Mouse (Mus musculus): ENCODE results near the gene Tfap4. TPM values are rescaled to one million over a fixed set of nuclear protein-coding genes. Genes with fewer than 3 reads are reported as not detected.

The Tfap4 gene
- polyA plus RNA-seq, 1 experiment = 21.2 TPM

DNA sequence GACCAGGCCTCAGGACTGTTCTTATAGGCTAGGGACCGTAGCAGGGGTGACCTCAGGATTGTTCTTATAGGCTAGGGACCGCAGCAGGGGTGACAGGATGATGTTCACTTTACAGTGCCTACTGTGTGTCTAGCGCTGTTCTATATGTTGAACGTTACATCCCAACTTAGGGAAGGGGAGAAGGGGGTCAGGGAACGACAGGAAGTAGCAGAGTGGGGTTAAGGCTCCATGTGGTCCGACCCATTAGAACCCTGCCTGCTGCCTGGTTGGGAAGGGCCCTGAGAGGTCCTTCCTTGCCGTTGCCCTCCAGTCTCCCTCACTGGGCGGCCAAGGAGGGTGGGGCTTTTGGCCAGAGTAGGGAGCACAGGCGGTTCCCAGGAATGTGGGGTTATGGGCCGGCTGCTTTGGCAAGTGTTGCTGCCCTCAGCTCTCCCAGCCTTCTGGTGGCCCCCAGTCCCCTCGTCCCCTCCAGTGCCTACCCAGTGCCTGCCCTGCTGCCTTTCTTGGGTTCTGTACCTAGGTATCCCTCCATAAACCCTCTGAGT lies 44.7 kb upstream of the Tfap4 start:
- Histone ChIP-seq H3K36me3 (ENCODE audit: control insufficient read depth, insufficient read depth, low read length, poor library complexity, severe bottlenecking) (no peaks in the 10 kb centered on the region), H3K27ac (ENCODE audit: insufficient read depth, low read length) (no peak overlapping the region), H3K27me3 (ENCODE audit: control insufficient read depth, insufficient read depth, low read length, poor library complexity, severe bottlenecking) (no peaks in the 10 kb centered on the region), H3K9ac (ENCODE audit: low read depth, poor library complexity, severe bottlenecking) (no peak overlapping the region), H3K4me1 (ENCODE audit: control insufficient read depth, insufficient read depth, low read length) (peaks cover 39% of the 10 kb centered on the region), H3K9me3 (replicated peaks; ENCODE audit: control insufficient read depth, insufficient read depth, low read length, poor library complexity, severe bottlenecking) (no peaks in the 10 kb centered on the region), H3K4me3 (ENCODE audit: low read depth, low read length) (no peak overlapping the region)
- no peak for TF ChIP-seq EP300 (IDR thresholded peaks at IDR 0.05; ENCODE audit: insufficient read depth, low read depth, low read length)
- no peak for TF ChIP-seq POLR2A (IDR thresholded peaks at IDR 0.05; ENCODE audit: insufficient read depth, low read length)
- no peak for TF ChIP-seq CTCF (IDR thresholded peaks at IDR 0.05; ENCODE audit: low read depth, low read length)

DNA sequence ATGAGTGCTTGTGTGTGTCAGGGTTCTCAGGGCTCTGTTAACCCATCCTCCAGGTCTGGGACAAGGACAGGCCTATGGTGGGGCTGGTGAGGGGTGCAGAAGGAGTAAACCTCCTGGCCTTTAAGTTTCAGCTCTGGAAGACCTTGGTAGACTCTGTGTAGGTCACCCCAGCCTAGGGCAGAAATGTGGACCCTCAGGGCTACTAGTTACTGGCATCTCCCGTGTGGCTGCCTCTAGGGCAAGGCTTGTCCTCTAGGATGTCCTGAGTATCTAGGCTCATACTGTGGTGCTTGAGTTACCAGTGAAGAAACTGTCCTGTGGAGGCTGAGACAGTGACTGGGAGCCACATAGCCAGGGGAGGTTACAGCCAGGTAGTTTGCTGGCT lies 43.8 kb upstream of the Tfap4 start:
- TF ChIP-seq EP300 (IDR thresholded peaks at IDR 0.05; ENCODE audit: insufficient read depth, low read depth, low read length) (no peak), POLR2A (IDR thresholded peaks at IDR 0.05; ENCODE audit: insufficient read depth, low read length) (no peak), CTCF (IDR thresholded peaks at IDR 0.05; ENCODE audit: low read depth, low read length) (no peak)
- no peaks in the 10 kb centered on the region for H3K36me3 ChIP-seq (ENCODE audit: control insufficient read depth, insufficient read depth, low read length, poor library complexity, severe bottlenecking)
- peak overlapping the region; percentile 22 for H3K27ac ChIP-seq (ENCODE audit: insufficient read depth, low read length)
- H3K4me1 ChIP-seq (ENCODE audit: control insufficient read depth, insufficient read depth, low read length) = peaks cover 39% of the 10 kb centered on the region
- H3K9me3 ChIP-seq (replicated peaks; ENCODE audit: control insufficient read depth, insufficient read depth, low read length, poor library complexity, severe bottlenecking) = no peaks in the 10 kb centered on the region
- no peak overlapping the region for H3K4me3 ChIP-seq (ENCODE audit: low read depth, low read length)
- no peak overlapping the region for H3K9ac ChIP-seq (ENCODE audit: low read depth, poor library complexity, severe bottlenecking)
- no peaks in the 10 kb centered on the region for H3K27me3 ChIP-seq (ENCODE audit: control insufficient read depth, insufficient read depth, low read length, poor library complexity, severe bottlenecking)

DNA sequence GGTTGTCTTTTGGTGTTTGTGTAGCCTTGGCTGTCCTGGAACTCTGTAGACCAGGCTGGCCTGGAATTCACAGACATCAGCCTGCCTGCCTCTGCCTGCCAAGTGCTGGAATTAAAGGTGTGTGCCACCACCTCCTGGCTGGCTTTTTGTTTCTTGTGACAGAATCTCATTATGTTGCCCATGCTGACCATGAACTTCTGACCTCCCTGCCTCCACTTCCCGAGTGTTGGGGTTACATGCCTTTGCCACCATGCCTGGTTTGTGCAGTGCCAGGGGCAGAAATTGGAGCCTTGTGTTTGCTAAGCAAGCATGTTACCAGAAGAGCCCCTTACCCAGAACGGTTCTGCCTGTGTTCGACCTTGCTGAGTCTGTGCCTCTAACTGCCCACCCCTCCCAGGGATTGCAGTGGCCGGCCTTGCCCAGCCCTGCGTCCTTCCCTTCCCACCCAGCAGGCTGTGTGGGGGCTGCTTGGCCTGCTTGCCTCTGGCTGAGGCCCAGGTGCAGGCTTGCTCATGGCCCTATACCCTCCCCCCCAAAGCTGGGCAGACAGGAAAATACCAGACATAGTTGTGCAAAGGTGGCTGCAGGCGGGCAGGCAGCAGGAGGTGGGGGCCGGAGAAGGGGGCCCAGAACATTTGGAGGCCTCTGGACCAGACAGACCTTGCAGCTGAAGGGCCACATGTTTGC lies 43.3 kb upstream of the Tfap4 start:
- TF ChIP-seq EP300 (IDR thresholded peaks at IDR 0.05; ENCODE audit: insufficient read depth, low read depth, low read length) (0 out of 2 replicates have a peak, but pooled peaks have one; percentile 58), POLR2A (IDR thresholded peaks at IDR 0.05; ENCODE audit: insufficient read depth, low read length) (no peak)
- H3K9me3 ChIP-seq (replicated peaks; ENCODE audit: control insufficient read depth, insufficient read depth, low read length, poor library complexity, severe bottlenecking) = no peaks in the 10 kb centered on the region
- no peak overlapping the region for H3K4me3 ChIP-seq (ENCODE audit: low read depth, low read length)
- H3K4me1 ChIP-seq (ENCODE audit: control insufficient read depth, insufficient read depth, low read length) = peaks cover 40% of the 10 kb centered on the region
- H3K27me3 ChIP-seq (ENCODE audit: control insufficient read depth, insufficient read depth, low read length, poor library complexity, severe bottlenecking) = no peaks in the 10 kb centered on the region
- peak overlapping the region; percentile 22 for H3K27ac ChIP-seq (ENCODE audit: insufficient read depth, low read length)
- H3K9ac ChIP-seq (ENCODE audit: low read depth, poor library complexity, severe bottlenecking) = no peak overlapping the region
- H3K36me3 ChIP-seq (ENCODE audit: control insufficient read depth, insufficient read depth, low read length, poor library complexity, severe bottlenecking) = no peaks in the 10 kb centered on the region

DNA sequence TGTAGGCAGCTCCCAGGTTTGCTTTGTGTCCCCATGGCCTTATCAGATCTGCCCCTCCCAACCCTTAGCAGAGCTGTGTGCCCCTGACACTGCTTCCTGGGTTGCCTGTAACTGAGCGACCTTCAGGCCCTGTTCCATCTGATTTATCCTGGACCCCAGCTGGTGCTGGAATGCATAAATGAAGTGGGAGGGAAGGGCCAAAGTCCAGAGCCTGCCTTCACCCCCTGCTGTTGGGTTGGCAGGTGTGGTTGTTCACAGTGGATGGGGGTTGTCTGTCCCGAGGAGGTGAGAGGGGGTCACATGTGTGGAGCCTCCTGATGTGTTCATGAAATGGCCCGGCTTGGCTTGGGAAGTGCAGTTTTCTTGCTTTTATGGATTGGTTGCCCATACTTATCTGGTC lies 42.5 kb upstream of the Tfap4 start:
- H3K36me3 ChIP-seq (ENCODE audit: control insufficient read depth, insufficient read depth, low read length, poor library complexity, severe bottlenecking) = no peaks in the 10 kb centered on the region
- peak overlapping the region; percentile 68 for H3K27ac ChIP-seq (ENCODE audit: insufficient read depth, low read length)
- H3K27me3 ChIP-seq (ENCODE audit: control insufficient read depth, insufficient read depth, low read length, poor library complexity, severe bottlenecking) = no peaks in the 10 kb centered on the region
- H3K4me1 ChIP-seq (ENCODE audit: control insufficient read depth, insufficient read depth, low read length) = peaks cover 44% of the 10 kb centered on the region
- H3K9me3 ChIP-seq (replicated peaks; ENCODE audit: control insufficient read depth, insufficient read depth, low read length, poor library complexity, severe bottlenecking) = no peaks in the 10 kb centered on the region
- H3K9ac ChIP-seq (ENCODE audit: low read depth, poor library complexity, severe bottlenecking) = no peak overlapping the region
- TF ChIP-seq EP300 (IDR thresholded peaks at IDR 0.05; ENCODE audit: insufficient read depth, low read depth, low read length) (peak; percentile 72; the same call in 1 of the 2 replicates), POLR2A (IDR thresholded peaks at IDR 0.05; ENCODE audit: insufficient read depth, low read length) (no peak), CTCF (IDR thresholded peaks at IDR 0.05; ENCODE audit: low read depth, low read length) (no peak)
- H3K4me3 ChIP-seq (ENCODE audit: low read depth, low read length) = no peak overlapping the region

DNA sequence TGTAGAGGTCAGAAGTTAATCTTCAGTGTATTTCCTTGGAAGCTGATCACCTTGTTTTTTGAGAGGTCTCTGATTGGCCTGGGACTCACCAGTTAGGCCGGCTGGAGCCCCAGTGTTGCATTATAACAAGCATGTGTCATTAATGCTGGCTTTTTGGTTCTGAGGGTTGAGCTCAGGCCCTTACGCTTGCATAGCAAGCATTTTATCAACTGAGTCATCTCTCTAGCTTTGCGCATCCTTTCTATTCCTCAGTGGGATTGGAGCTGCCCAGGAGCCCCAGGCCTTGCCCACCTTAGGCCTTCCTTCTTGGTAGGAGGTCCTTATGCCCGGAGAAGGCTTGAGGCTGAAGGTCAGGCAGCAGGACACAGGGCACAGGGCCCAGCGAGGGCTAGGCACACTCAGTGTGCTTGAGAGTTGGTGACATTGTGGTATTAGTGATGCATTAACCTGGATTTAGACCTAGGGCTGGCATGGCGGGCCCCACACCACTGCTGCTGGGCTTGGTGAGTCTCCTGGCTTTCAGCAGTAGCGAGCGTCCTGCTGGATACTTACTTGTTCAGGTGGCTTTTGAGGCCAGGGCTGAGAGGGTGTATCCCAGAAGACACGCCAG lies 41.2 kb upstream of the Tfap4 start:
- no peak overlapping the region for H3K4me3 ChIP-seq (ENCODE audit: low read depth, low read length)
- H3K9ac ChIP-seq (ENCODE audit: low read depth, poor library complexity, severe bottlenecking) = no peak overlapping the region
- H3K27ac ChIP-seq (ENCODE audit: insufficient read depth, low read length) = peak overlapping the region; percentile 68
- no peaks in the 10 kb centered on the region for H3K27me3 ChIP-seq (ENCODE audit: control insufficient read depth, insufficient read depth, low read length, poor library complexity, severe bottlenecking)
- H3K4me1 ChIP-seq (ENCODE audit: control insufficient read depth, insufficient read depth, low read length) = peaks cover 41% of the 10 kb centered on the region
- TF ChIP-seq EP300 (IDR thresholded peaks at IDR 0.05; ENCODE audit: insufficient read depth, low read depth, low read length) = no peak
- TF ChIP-seq POLR2A (IDR thresholded peaks at IDR 0.05; ENCODE audit: insufficient read depth, low read length) = no peak
- TF ChIP-seq CTCF (IDR thresholded peaks at IDR 0.05; ENCODE audit: low read depth, low read length) = no peak
- no peaks in the 10 kb centered on the region for H3K9me3 ChIP-seq (replicated peaks; ENCODE audit: control insufficient read depth, insufficient read depth, low read length, poor library complexity, severe bottlenecking)
- no peaks in the 10 kb centered on the region for H3K36me3 ChIP-seq (ENCODE audit: control insufficient read depth, insufficient read depth, low read length, poor library complexity, severe bottlenecking)

DNA sequence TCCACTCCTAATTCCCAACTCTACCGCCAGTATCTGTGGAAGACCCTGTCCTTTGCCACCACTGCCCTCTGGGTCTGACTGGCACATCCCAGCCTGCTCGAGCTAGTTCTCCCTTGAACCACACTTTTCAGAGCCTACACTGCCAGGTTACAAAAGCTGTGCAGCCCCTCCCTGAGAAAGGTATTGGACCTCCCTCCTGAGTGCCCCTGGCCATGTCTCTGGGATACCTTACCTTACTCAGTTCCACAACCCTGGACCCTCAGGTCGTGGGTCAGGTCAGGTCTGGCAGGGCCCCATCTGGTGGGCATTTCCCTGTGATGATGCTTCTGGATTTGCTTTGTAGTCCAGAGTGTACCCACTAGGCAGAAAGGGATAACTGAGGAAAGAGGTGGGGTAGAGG lies 40.0 kb upstream of the Tfap4 start:
- no peak for TF ChIP-seq POLR2A (IDR thresholded peaks at IDR 0.05; ENCODE audit: insufficient read depth, low read length)
- TF ChIP-seq CTCF (IDR thresholded peaks at IDR 0.05; ENCODE audit: low read depth, low read length) = no peak
- TF ChIP-seq EP300 (IDR thresholded peaks at IDR 0.05; ENCODE audit: insufficient read depth, low read depth, low read length) = no peak
- H3K4me1 ChIP-seq (ENCODE audit: control insufficient read depth, insufficient read depth, low read length) = peaks cover 39% of the 10 kb centered on the region
- H3K9ac ChIP-seq (ENCODE audit: low read depth, poor library complexity, severe bottlenecking) = no peak overlapping the region
- H3K4me3 ChIP-seq (ENCODE audit: low read depth, low read length) = no peak overlapping the region
- H3K9me3 ChIP-seq (replicated peaks; ENCODE audit: control insufficient read depth, insufficient read depth, low read length, poor library complexity, severe bottlenecking) = no peaks in the 10 kb centered on the region
- H3K27me3 ChIP-seq (ENCODE audit: control insufficient read depth, insufficient read depth, low read length, poor library complexity, severe bottlenecking) = no peaks in the 10 kb centered on the region
- no peaks in the 10 kb centered on the region for H3K36me3 ChIP-seq (ENCODE audit: control insufficient read depth, insufficient read depth, low read length, poor library complexity, severe bottlenecking)
- no peak overlapping the region for H3K27ac ChIP-seq (ENCODE audit: insufficient read depth, low read length)
